Mouse (Mus musculus): ENCODE data around the gene Tbc1d24. TPM values are rescaled to one million over a fixed set of nuclear protein-coding genes. Genes with fewer than 3 reads are reported as not detected.
A peak's percentile ranks its signal among the peaks of the same experiment; 100 is the strongest.

Gene Tbc1d24
- polyA plus RNA-seq, 1 experiment from 2014 or later = 13.3 TPM

DNA sequence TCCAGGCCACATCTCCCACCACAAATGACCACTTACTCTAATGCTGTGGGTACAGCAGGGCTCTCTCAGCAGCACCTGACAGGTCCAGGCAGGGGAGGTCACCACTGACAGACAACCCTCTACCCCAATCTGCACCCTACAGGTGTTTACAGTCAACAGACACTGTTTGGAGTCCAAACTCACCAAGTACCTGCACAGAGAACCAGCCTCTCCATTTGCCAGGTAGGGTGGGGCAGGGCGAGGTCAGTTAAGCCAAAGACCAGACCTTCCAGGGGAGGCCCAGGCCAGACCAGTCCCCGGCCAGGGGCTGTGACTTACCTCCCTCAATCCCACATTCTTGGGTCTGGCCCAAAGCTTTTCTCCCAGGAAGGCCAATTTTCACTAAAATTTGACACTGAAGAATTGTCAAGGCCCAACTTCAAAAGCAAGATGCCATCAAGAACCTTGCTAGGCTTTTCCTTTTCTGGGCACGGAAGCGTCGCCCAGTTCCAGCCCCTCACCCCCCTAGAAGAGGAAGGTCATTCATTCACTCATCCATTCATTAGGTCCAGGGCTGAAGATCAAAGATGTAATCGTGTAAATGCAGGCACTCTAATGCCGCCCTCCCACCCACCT is 37.4 kb downstream of the Tbc1d24 start:
- Histone ChIP-seq H3K4me1 (replicated peaks; ENCODE audit: control insufficient read depth, insufficient read depth, low read length) (peaks cover 20% of the 10 kb centered on the region), H3K9ac (ENCODE audit: low read depth, low read length) (peak overlapping the region; percentile 91), H3K4me3 (ENCODE audit: low read depth, low read length) (peak overlapping the region; percentile 82), H3K9me3 (ENCODE audit: control insufficient read depth, low read length) (no peaks in the 10 kb centered on the region), H3K4me2 (peak overlapping the region; percentile 76), H3K27me3 (replicated peaks; ENCODE audit: control insufficient read depth, insufficient read depth, low read length) (no peaks in the 10 kb centered on the region), H3K27ac (ENCODE audit: low read depth, low read length) (peak overlapping the region; percentile 94; the same call in 1 of the 2 replicates), H3K36me3 (ENCODE audit: control insufficient read depth, insufficient read depth, low read length) (peaks cover 23% of the 10 kb centered on the region; the same call in 1 of the 2 replicates)
- ATAC-seq (replicated peaks; ENCODE audit: low FRiP score) = no peak
- WGBS = 51% methylated on average over 7 of the region's 7 CpGs
- no peak for DNase-seq (ENCODE audit: low spot score)

DNA sequence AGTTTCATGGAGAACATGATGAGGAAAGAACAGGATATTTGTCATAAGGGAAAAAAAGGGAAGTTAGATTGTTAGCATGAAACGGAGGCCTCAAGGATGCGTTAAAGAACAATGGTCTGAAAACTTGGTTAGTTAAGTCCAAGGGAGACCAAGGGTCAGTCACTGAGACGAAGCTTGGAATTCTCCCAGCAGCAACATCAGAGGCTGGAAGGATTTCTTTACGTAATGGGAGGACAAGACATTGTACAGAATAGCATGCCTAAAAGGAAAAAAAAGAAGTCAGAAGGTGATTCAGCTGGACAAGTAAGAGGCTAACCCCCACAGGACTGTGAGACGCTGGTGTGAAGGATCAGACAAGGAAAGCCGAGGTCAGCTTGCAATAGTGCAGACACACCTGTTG is 38.2 kb downstream of the Tbc1d24 start:
- Histone ChIP-seq H3K27ac (ENCODE audit: low read depth, low read length) (no peak overlapping the region; the same call in 1 of the 2 replicates), H3K4me1 (replicated peaks; ENCODE audit: control insufficient read depth, insufficient read depth, low read length) (peaks cover 26% of the 10 kb centered on the region), H3K9me3 (ENCODE audit: control insufficient read depth, low read length) (no peaks in the 10 kb centered on the region), H3K4me3 (ENCODE audit: low read depth, low read length) (peak overlapping the region; percentile 82; the same call in 1 of the 2 replicates), H3K27me3 (replicated peaks; ENCODE audit: control insufficient read depth, insufficient read depth, low read length) (no peaks in the 10 kb centered on the region), H3K36me3 (ENCODE audit: control insufficient read depth, insufficient read depth, low read length) (peaks cover 23% of the 10 kb centered on the region; the same call in 1 of the 2 replicates), H3K4me2 (peak overlapping the region; percentile 76), H3K9ac (ENCODE audit: low read depth, low read length) (0 out of 2 replicates have a peak overlapping the region, but pooled peaks have one; percentile 91)
- ATAC-seq (replicated peaks; ENCODE audit: low FRiP score) (no peak), DNase-seq (ENCODE audit: low spot score) (no peak)
- 77% methylated on average over 6 of the region's 6 CpGs for WGBS

DNA sequence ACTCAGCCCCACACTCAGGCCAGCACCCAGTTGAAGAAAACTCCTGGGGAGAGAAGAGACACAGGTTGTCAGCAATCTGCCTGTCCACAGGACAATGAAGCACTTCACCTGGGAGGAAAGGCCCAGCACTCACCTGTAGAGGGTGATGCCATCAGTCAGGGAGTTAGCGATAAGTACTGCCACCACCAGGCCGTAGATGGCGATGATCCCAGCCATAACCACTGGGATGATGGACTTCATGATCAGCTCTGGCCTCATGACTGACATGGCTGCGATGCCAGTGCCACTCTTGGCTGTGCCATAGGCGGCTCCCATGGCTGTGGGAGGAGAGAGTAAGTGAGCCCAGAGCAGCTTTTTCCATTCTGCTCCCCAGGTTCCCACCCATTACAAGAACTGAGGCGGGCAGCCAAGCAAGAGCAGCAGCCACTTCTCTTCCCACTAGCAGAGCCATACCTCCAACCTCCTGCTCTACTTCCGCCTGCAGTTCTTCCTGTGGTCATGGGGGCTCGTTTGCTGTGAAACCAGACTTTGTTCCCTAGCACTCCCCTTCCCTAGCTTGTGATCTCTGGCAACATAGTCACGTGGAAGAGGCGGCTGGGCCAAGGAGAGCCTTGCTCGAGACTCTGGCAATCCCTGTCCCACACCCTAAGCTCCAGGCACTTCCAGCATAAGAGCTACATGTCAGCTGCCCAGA is 40.6 kb downstream of the Tbc1d24 start:
- no peak overlapping the region for H3K4me2 ChIP-seq
- DNase-seq (ENCODE audit: low spot score) = no peak
- H3K27ac ChIP-seq (ENCODE audit: low read depth, low read length) = no peak overlapping the region; the same call in 1 of the 2 replicates
- H3K4me1 ChIP-seq (replicated peaks; ENCODE audit: control insufficient read depth, insufficient read depth, low read length) = peaks cover 18% of the 10 kb centered on the region
- WGBS = 72% methylated on average over 11 of the region's 11 CpGs
- H3K4me3 ChIP-seq (ENCODE audit: low read depth, low read length) = no peak overlapping the region
- no peak for ATAC-seq (replicated peaks; ENCODE audit: low FRiP score)
- H3K9me3 ChIP-seq (ENCODE audit: control insufficient read depth, low read length) = no peaks in the 10 kb centered on the region
- peaks cover 23% of the 10 kb centered on the region; the same call in 1 of the 2 replicates for H3K36me3 ChIP-seq (ENCODE audit: control insufficient read depth, insufficient read depth, low read length)
- H3K27me3 ChIP-seq (replicated peaks; ENCODE audit: control insufficient read depth, insufficient read depth, low read length) = no peaks in the 10 kb centered on the region
- no peak overlapping the region for H3K9ac ChIP-seq (ENCODE audit: low read depth, low read length)

DNA sequence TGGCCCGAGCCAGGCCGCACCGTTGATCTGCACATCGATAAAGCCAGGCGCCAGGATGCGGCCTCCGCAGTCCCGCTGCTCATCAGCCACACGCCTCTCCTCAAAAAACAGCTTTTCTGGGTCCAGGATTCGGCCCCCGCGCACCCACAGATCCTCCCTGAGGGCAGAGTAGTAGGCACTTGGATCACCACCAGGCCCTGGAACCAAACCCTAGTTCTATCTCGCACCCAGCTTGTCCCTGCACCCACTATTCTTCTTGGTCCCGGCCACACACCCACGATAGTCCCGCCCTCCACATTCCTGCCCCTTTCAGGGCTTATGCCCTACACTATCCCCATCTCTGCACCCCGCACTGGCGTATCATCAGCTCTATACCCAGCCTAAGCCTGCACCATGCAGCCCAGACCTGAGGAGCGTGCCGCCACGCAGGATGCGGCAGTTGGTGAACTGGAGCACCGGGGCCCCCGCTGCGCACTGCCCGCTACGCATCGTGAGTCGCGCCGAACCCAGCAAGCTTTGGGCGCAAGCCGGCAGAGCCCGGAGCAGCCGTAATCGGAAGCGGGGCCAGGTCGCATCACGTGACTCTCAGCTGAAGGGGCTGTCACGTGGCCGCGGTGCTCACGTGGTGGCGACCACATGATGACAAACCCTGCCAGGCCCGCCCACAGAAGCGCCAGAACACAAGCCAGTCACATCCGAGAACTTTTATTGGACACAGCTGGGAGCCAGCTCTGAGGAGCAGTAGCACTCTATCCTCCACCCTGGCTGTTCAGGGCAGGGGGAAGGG is 42.0 kb downstream of the Tbc1d24 start, which contains the start of gene Amdhd2:
Gene Amdhd2 (minus strand): TSS at position 591 of the 787 bp plus-strand sequence.
- Histone ChIP-seq H3K4me3 (ENCODE audit: low read depth, low read length) (peak within 1 kb of the TSS; percentile 74), H3K9me3 (ENCODE audit: control insufficient read depth, low read length) (no peaks in the 10 kb centered on the region), H3K9ac (ENCODE audit: low read depth, low read length) (peak within 1 kb of the TSS; percentile 85), H3K36me3 (ENCODE audit: control insufficient read depth, insufficient read depth, low read length) (peaks cover 23% of the 10 kb centered on the region; the same call in 1 of the 2 replicates), H3K27me3 (replicated peaks; ENCODE audit: control insufficient read depth, insufficient read depth, low read length) (no peaks in the 10 kb centered on the region), H3K27ac (ENCODE audit: low read depth, low read length) (peak within 1 kb of the TSS; percentile 92), H3K4me1 (replicated peaks; ENCODE audit: control insufficient read depth, insufficient read depth, low read length) (peaks cover 18% of the 10 kb centered on the region), H3K4me2 (peak within 1 kb of the TSS; percentile 99)
- under 1% methylated on average over 47 of the region's 47 CpGs for WGBS
- peak; percentile 98 for DNase-seq (ENCODE audit: low spot score)
- peak; percentile 87 for ATAC-seq (replicated peaks; ENCODE audit: low FRiP score)

DNA sequence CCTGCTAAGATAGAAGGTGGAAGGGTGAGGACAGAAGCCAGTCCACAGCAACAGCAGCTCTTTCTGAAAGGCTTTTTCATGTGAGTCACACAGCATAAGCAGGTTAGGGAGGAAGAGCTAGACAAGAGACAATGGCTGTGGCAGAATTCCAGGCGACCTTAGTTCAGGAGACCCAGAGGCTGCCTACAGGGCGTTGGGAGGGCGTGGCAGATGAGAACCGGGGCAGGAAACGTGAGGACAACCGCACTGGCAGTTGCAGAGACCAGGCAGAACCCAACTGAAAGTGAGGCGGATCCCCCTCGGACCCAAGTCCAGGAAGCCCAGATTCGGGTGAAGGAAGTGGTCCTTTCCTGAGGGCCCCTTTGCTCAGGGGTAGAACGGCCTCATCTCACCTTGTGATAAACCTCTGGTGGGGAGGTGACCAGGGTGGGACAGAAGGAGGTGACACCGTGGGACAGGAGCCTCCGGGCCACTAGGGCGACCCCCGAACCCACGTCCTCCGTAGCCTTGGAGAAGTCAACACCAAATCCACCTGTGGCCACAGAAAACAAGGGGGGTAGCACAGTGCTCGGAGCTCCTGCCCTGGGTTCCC is 42.7 kb downstream of the Tbc1d24 start:
- Histone ChIP-seq H3K36me3 (ENCODE audit: control insufficient read depth, insufficient read depth, low read length) (peaks cover 23% of the 10 kb centered on the region; the same call in 1 of the 2 replicates), H3K4me1 (replicated peaks; ENCODE audit: control insufficient read depth, insufficient read depth, low read length) (peaks cover 12% of the 10 kb centered on the region), H3K4me2 (peak overlapping the region; percentile 99), H3K9me3 (ENCODE audit: control insufficient read depth, low read length) (no peaks in the 10 kb centered on the region), H3K4me3 (ENCODE audit: low read depth, low read length) (peak overlapping the region; percentile 74), H3K27ac (ENCODE audit: low read depth, low read length) (peak overlapping the region; percentile 92), H3K9ac (ENCODE audit: low read depth, low read length) (peak overlapping the region; percentile 85), H3K27me3 (replicated peaks; ENCODE audit: control insufficient read depth, insufficient read depth, low read length) (no peaks in the 10 kb centered on the region)
- ATAC-seq (replicated peaks; ENCODE audit: low FRiP score) (peak; percentile 10; the same call in 1 of the 2 replicates), DNase-seq (ENCODE audit: low spot score) (no peak)
- 11% methylated on average over 17 of the region's 17 CpGs for WGBS

DNA sequence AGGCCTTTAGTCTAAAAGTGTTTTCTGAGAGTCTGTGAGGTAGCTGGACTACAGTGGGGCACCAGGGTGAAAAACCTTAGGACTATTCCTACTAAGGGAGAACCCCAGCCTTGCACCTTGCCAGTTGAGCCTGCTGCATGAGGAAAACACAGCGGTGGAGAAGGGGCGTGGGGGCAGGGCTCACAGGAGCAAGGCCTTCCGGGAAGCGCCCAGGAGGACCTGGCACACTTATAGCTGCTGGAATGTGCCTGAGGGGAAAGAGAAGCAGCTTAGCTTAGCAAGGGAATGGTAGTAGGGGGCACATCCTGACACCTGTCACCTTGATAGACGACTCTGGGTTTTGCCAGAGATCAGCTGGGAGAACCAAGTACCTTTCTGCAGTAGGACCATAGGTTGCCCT is 43.9 kb downstream of the Tbc1d24 start:
- H3K4me1 ChIP-seq (replicated peaks; ENCODE audit: control insufficient read depth, insufficient read depth, low read length) = peaks cover 6% of the 10 kb centered on the region
- DNase-seq (ENCODE audit: low spot score) = no peak
- H3K4me3 ChIP-seq (ENCODE audit: low read depth, low read length) = no peak overlapping the region
- H3K4me2 ChIP-seq = no peak overlapping the region; the same call in 1 of the 2 replicates
- no peak for ATAC-seq (replicated peaks; ENCODE audit: low FRiP score)
- H3K27ac ChIP-seq (ENCODE audit: low read depth, low read length) = no peak overlapping the region
- H3K36me3 ChIP-seq (ENCODE audit: control insufficient read depth, insufficient read depth, low read length) = peaks cover 14% of the 10 kb centered on the region; the same call in 1 of the 2 replicates
- 82% methylated on average over 5 of the region's 5 CpGs for WGBS
- no peaks in the 10 kb centered on the region for H3K9me3 ChIP-seq (ENCODE audit: control insufficient read depth, low read length)
- H3K27me3 ChIP-seq (replicated peaks; ENCODE audit: control insufficient read depth, insufficient read depth, low read length) = no peaks in the 10 kb centered on the region
- H3K9ac ChIP-seq (ENCODE audit: low read depth, low read length) = no peak overlapping the region

DNA sequence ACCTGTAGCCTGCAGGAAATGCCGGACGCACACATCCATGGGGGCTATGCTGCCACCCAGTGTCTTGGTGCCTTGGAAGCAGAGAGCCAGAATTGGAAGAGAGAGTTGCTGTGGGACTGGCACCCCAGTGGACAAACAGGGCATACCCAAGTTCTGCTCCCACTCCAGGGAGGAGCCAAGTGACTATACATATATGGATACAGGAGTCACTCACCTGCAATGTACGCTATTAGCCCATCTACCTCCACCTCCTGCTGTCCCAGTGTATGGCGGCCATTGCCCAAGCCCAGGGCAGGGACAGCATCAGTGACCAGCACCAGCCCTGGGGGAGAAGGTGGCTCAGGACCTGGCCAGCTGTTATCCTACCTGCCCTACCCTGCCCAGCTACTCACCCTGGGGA is 47.8 kb downstream of the Tbc1d24 start:
- Histone ChIP-seq H3K4me3 (ENCODE audit: low read depth, low read length) (no peak overlapping the region), H3K9ac (ENCODE audit: low read depth, low read length) (no peak overlapping the region), H3K4me1 (replicated peaks; ENCODE audit: control insufficient read depth, insufficient read depth, low read length) (peaks cover 5% of the 10 kb centered on the region), H3K4me2 (no peak overlapping the region), H3K9me3 (ENCODE audit: control insufficient read depth, low read length) (no peaks in the 10 kb centered on the region), H3K27me3 (replicated peaks; ENCODE audit: control insufficient read depth, insufficient read depth, low read length) (no peaks in the 10 kb centered on the region), H3K27ac (ENCODE audit: low read depth, low read length) (no peak overlapping the region), H3K36me3 (ENCODE audit: control insufficient read depth, insufficient read depth, low read length) (peaks cover 5% of the 10 kb centered on the region; the same call in 1 of the 2 replicates)
- WGBS = 84% methylated on average over 4 of the region's 4 CpGs
- ATAC-seq (replicated peaks; ENCODE audit: low FRiP score) = no peak
- no peak for DNase-seq (ENCODE audit: low spot score)

DNA sequence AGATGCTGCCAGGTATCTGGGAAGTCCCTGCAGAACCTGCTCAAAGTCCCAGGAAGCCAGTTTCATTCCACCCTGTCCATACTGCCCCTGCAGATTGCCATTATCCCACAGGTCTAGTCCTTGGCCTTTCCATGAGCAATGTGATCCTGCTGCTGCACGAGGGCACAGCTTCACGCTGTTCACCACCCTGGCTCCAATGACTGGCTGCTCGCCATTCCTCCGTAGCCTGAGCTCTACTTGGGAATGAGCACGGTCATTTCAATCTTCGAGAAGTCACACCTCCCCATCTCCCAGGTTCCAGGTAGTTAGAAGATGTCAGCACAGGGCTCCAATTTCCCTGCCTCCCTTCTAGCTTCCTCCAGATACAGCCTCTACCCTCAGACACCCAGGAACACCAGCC is 48.2 kb downstream of the Tbc1d24 start:
- H3K27me3 ChIP-seq (replicated peaks; ENCODE audit: control insufficient read depth, insufficient read depth, low read length) = no peaks in the 10 kb centered on the region
- peaks cover 7% of the 10 kb centered on the region for H3K4me1 ChIP-seq (replicated peaks; ENCODE audit: control insufficient read depth, insufficient read depth, low read length)
- H3K9ac ChIP-seq (ENCODE audit: low read depth, low read length) = no peak overlapping the region
- 92% methylated on average over 6 of the region's 6 CpGs for WGBS
- H3K36me3 ChIP-seq (ENCODE audit: control insufficient read depth, insufficient read depth, low read length) = peaks cover 5% of the 10 kb centered on the region; the same call in 1 of the 2 replicates
- H3K4me2 ChIP-seq = no peak overlapping the region
- no peak overlapping the region for H3K27ac ChIP-seq (ENCODE audit: low read depth, low read length)
- DNase-seq (ENCODE audit: low spot score) = no peak
- no peak for ATAC-seq (replicated peaks; ENCODE audit: low FRiP score)
- no peak overlapping the region for H3K4me3 ChIP-seq (ENCODE audit: low read depth, low read length)
- no peaks in the 10 kb centered on the region for H3K9me3 ChIP-seq (ENCODE audit: control insufficient read depth, low read length)

Data from liver, embryonic 11.5 days (tissue).